Mouse (Mus musculus): Measurements from ENCODE around the gene Klhl10. TPM values are rescaled to one million over a fixed set of nuclear protein-coding genes. Genes with fewer than 3 reads are reported as not detected.

Klhl10 gene
- polyA plus RNA-seq, 1 experiment from 2014 or later, result 0.93 TPM

DNA sequence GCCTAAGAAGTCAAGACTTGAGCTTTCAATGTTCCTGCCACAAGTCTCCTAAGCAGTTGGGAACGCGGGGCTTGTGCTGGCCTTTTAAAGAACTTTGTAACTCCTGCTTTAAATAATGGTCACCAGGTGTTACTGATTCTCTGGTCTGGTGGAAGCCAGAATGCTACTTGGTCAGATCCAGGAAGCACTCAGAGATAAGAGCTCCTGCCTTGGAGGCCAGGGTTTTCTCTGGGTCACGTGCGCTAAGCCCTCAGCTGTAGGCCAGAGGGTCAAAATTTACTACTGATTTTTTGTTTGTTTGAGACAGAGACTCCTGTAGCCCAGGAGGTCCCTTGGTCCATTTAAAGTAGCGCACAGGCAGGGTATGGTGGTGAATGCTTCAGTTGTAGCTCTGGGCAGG is 9.7 kb upstream of the Klhl10 start:
- no peaks in the 10 kb centered on the region for H3K4me1 ChIP-seq (ENCODE audit: control insufficient read depth, insufficient read depth, low read length)
- no peaks in the 10 kb centered on the region for H3K27me3 ChIP-seq (ENCODE audit: control insufficient read depth, insufficient read depth, low read length)
- H3K4me2 ChIP-seq (ENCODE audit: low read depth, severe bottlenecking), result no peak overlapping the region
- H3K36me3 ChIP-seq (ENCODE audit: control insufficient read depth, insufficient read depth, low read length), result peaks cover 17% of the 10 kb centered on the region
- ATAC-seq (ENCODE audit: insufficient number of reproducible peaks, low FRiP score, low TSS enrichment, low read depth), result no peak
- no peak overlapping the region for H3K27ac ChIP-seq (replicated peaks; ENCODE audit: low read depth, low read length)
- H3K9me3 ChIP-seq (ENCODE audit: control insufficient read depth, low read length), result no peaks in the 10 kb centered on the region
- 86% methylated on average over 5 of the region's 5 CpGs for WGBS
- no peak overlapping the region for H3K4me3 ChIP-seq (ENCODE audit: low read depth, low read length)
- no peak for DNase-seq (ENCODE audit: low spot score)
- no peak overlapping the region for H3K9ac ChIP-seq (ENCODE audit: low read length)

DNA sequence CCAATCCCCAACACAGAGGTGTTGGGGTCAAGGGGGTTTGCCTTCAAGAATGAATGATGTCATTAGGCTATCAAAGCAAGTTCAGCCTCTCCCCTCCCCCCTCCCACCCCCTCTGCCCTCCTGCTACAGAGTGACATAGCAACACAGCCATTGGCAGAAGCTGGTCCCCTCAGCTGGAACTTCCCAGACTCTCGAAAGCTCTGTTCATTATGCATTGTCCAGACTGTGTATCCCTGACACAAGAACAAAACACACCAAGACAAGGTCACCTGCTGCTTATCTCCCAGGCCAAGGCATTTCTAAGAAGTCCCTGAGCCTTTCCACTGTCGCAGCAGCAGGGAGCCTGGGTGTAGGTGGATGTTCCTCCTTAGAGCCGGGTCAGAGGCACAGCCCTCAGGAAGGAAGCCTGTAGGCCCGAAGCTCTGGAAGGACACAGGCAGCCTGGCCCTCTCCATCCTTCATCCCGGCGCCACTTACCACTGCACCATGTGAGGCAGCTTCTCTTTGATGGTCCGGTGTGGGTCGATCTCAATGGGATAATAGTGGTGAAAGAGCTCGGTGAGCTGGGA is 6.0 kb upstream of the Klhl10 start:
- ATAC-seq (ENCODE audit: insufficient number of reproducible peaks, low FRiP score, low TSS enrichment, low read depth), result no peak
- H3K36me3 ChIP-seq (ENCODE audit: control insufficient read depth, insufficient read depth, low read length), result peaks cover 9% of the 10 kb centered on the region
- no peak for DNase-seq (ENCODE audit: low spot score)
- H3K9ac ChIP-seq (ENCODE audit: low read length), result no peak overlapping the region
- no peaks in the 10 kb centered on the region; the same call in 1 of the 2 replicates for H3K4me1 ChIP-seq (ENCODE audit: control insufficient read depth, insufficient read depth, low read length)
- no peaks in the 10 kb centered on the region for H3K27me3 ChIP-seq (ENCODE audit: control insufficient read depth, insufficient read depth, low read length)
- H3K9me3 ChIP-seq (ENCODE audit: control insufficient read depth, low read length), result no peaks in the 10 kb centered on the region
- no peak overlapping the region for H3K4me2 ChIP-seq (ENCODE audit: low read depth, severe bottlenecking)
- no peak overlapping the region for H3K4me3 ChIP-seq (ENCODE audit: low read depth, low read length)
- WGBS, result 88% methylated on average over 9 of the region's 9 CpGs
- no peak overlapping the region for H3K27ac ChIP-seq (replicated peaks; ENCODE audit: low read depth, low read length)

DNA sequence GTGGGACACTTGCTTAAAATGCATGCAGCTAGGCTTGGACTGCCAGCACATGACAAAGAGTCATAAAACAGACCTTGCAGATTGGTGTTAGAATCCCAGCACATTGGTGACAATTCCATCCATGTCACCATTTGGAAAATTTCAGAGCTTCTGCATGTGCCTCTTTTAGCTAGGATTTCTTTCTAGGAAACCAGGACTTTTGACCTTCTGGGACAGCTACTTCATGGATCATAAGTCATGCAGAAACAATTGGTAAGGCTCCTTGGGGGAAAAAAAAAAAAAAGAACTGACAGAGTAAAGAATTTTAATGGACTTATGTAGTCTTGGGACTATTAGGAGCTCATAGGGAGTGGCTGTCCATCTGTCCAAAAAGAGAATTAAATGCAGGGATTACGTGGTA is 3.8 kb upstream of the Klhl10 start:
- Histone ChIP-seq H3K9ac (ENCODE audit: low read length) (no peak overlapping the region), H3K27ac (replicated peaks; ENCODE audit: low read depth, low read length) (no peak overlapping the region), H3K36me3 (ENCODE audit: control insufficient read depth, insufficient read depth, low read length) (peaks cover 9% of the 10 kb centered on the region), H3K9me3 (ENCODE audit: control insufficient read depth, low read length) (no peaks in the 10 kb centered on the region), H3K4me1 (ENCODE audit: control insufficient read depth, insufficient read depth, low read length) (peaks cover 3% of the 10 kb centered on the region; the same call in 1 of the 2 replicates), H3K4me2 (ENCODE audit: low read depth, severe bottlenecking) (no peak overlapping the region), H3K27me3 (ENCODE audit: control insufficient read depth, insufficient read depth, low read length) (no peaks in the 10 kb centered on the region), H3K4me3 (ENCODE audit: low read depth, low read length) (no peak overlapping the region)
- ATAC-seq (ENCODE audit: insufficient number of reproducible peaks, low FRiP score, low TSS enrichment, low read depth) (no peak), DNase-seq (ENCODE audit: low spot score) (no peak)
- WGBS, result 92% methylated on average over 1 of the region's 1 CpGs

DNA sequence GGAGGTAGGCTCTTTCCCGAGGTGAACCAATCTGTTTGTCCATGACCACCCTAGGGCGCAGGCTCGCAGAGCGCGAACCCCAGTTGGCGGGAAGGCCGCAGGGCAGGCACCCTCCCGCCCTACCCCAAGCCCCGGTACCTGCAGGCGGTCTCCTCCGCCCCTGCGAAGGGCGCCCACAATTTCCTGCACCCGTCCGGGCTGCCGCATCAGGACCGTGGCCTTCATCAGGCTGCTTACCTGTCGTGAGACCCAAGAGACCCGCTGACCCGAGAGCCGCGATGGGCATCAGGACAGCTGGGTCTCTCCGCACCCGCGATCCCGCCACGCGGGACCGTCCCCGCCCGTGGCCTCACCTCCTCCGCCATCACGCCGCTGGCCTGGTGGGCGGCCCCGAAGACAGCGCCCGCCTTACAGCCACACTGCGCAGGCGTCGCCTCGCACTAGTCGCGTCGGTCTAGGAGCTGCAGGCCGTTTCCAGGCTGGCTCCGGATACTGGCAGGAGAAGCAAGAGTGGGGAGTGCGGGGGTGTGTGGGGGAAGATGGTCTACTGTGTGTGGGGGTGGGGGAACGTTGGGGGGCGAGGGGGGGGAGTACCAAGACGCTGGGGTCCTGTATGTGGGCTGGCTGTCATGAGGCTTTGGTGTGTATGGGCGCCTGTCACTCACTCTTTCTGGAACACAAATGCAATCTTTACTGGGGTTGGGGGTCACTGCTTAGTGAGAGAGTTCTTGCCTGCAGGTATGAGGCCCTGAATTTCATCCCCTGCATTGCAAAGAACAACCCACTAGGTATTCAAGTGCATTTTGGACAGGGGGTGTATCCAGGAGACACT is 810 bp upstream of the Klhl10 start:
- Histone ChIP-seq H3K9ac (ENCODE audit: low read length) (peak overlapping the region; percentile 93), H3K4me2 (ENCODE audit: low read depth, severe bottlenecking) (peak overlapping the region; percentile 67), H3K36me3 (ENCODE audit: control insufficient read depth, insufficient read depth, low read length) (peaks cover 5% of the 10 kb centered on the region), H3K4me1 (ENCODE audit: control insufficient read depth, insufficient read depth, low read length) (peaks cover 3% of the 10 kb centered on the region; the same call in 1 of the 2 replicates), H3K27ac (replicated peaks; ENCODE audit: low read depth, low read length) (peak overlapping the region; percentile 10; the same call in 1 of the 2 replicates), H3K4me3 (ENCODE audit: low read depth, low read length) (peak overlapping the region; percentile 92), H3K27me3 (ENCODE audit: control insufficient read depth, insufficient read depth, low read length) (no peaks in the 10 kb centered on the region), H3K9me3 (ENCODE audit: control insufficient read depth, low read length) (no peaks in the 10 kb centered on the region)
- peak; percentile 88 for ATAC-seq (ENCODE audit: insufficient number of reproducible peaks, low FRiP score, low TSS enrichment, low read depth)
- WGBS, result 2% methylated on average over 45 of the region's 52 CpGs
- DNase-seq (ENCODE audit: low spot score), result peak; percentile 84

DNA sequence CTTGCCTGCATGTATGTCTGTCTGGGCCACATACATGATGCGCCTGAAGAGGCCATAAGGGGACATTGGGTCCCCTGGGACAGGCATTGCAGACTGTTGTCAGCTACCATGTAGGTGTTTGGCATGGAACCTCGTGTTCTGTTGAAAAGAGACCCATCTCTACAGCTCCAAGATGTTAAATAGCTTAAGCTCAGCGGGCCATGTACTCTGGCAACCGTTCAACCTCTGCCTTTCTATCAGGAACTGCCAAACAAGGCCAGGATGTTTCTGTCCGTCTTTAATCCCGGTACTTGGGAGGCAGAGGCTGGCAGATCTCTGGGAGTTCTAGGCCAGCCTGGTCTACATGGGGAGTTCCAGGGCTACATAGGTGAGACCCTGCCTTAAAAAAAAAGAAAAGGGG is 908 bp downstream of the Klhl10 start:
- ATAC-seq (ENCODE audit: insufficient number of reproducible peaks, low FRiP score, low TSS enrichment, low read depth), result no peak
- Histone ChIP-seq H3K27me3 (ENCODE audit: control insufficient read depth, insufficient read depth, low read length) (no peaks in the 10 kb centered on the region), H3K4me1 (ENCODE audit: control insufficient read depth, insufficient read depth, low read length) (peaks cover 3% of the 10 kb centered on the region; the same call in 1 of the 2 replicates), H3K9ac (ENCODE audit: low read length) (no peak overlapping the region), H3K27ac (replicated peaks; ENCODE audit: low read depth, low read length) (no peak overlapping the region), H3K4me3 (ENCODE audit: low read depth, low read length) (no peak overlapping the region), H3K9me3 (ENCODE audit: control insufficient read depth, low read length) (no peaks in the 10 kb centered on the region), H3K4me2 (ENCODE audit: low read depth, severe bottlenecking) (no peak overlapping the region), H3K36me3 (ENCODE audit: control insufficient read depth, insufficient read depth, low read length) (peaks cover 3% of the 10 kb centered on the region; the same call in 1 of the 2 replicates)
- 88% methylated on average over 6 of the region's 6 CpGs for WGBS
- DNase-seq (ENCODE audit: low spot score), result no peak

DNA sequence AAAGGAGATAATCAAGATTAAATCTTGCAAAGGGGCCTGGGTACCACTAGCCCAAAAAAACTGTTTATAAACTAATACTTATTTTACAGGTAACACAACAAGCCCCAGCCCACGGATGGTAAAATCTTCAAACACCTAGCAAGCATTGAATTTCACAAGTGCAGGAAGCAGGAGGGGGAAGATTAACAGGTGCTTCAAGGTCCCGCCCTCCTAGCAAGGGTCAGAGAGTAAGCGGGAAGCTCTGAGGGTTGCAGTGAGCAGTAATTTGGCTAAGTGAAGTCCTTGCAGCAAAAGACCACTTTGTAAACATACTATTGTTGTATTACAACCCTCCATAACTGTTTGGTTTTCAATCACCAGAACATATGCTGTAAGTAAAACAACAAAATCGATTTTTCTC is 15.5 kb downstream of the Klhl10 start:
- no peaks in the 10 kb centered on the region for H3K4me1 ChIP-seq (ENCODE audit: control insufficient read depth, insufficient read depth, low read length)
- H3K36me3 ChIP-seq (ENCODE audit: control insufficient read depth, insufficient read depth, low read length), result peaks cover 8% of the 10 kb centered on the region
- ATAC-seq (ENCODE audit: insufficient number of reproducible peaks, low FRiP score, low TSS enrichment, low read depth), result no peak
- H3K4me2 ChIP-seq (ENCODE audit: low read depth, severe bottlenecking), result no peak overlapping the region
- no peak overlapping the region for H3K4me3 ChIP-seq (ENCODE audit: low read depth, low read length)
- 77% methylated on average over 4 of the region's 4 CpGs for WGBS
- H3K27me3 ChIP-seq (ENCODE audit: control insufficient read depth, insufficient read depth, low read length), result no peaks in the 10 kb centered on the region
- no peak overlapping the region for H3K9ac ChIP-seq (ENCODE audit: low read length)
- no peak for DNase-seq (ENCODE audit: low spot score)
- no peak overlapping the region for H3K27ac ChIP-seq (replicated peaks; ENCODE audit: low read depth, low read length)
- H3K9me3 ChIP-seq (ENCODE audit: control insufficient read depth, low read length), result no peaks in the 10 kb centered on the region

DNA sequence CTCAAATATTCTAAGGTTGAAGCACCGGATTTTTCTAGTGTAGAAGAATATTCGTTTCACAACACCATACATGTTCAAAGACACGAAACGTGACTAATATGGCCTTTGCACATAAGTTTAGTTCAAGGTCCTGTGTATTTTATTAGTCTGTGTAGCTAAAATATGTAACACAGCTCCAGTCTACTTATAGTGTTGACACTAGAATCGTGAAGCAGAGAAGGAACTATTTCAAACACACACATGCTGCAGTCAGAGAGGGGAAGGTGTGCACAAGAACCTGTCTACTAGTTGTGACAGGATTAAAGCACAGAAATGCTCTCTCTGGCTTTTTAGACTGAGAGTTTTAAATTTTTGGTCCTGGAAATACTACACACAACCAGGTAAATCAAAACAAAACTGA is 16.0 kb downstream of the Klhl10 start:
- no peak for ATAC-seq (ENCODE audit: insufficient number of reproducible peaks, low FRiP score, low TSS enrichment, low read depth)
- H3K9ac ChIP-seq (ENCODE audit: low read length), result no peak overlapping the region
- no peak overlapping the region for H3K4me2 ChIP-seq (ENCODE audit: low read depth, severe bottlenecking)
- no peak for DNase-seq (ENCODE audit: low spot score)
- H3K4me3 ChIP-seq (ENCODE audit: low read depth, low read length), result no peak overlapping the region
- H3K36me3 ChIP-seq (ENCODE audit: control insufficient read depth, insufficient read depth, low read length), result peaks cover 8% of the 10 kb centered on the region
- H3K27me3 ChIP-seq (ENCODE audit: control insufficient read depth, insufficient read depth, low read length), result no peaks in the 10 kb centered on the region
- H3K27ac ChIP-seq (replicated peaks; ENCODE audit: low read depth, low read length), result no peak overlapping the region
- H3K9me3 ChIP-seq (ENCODE audit: control insufficient read depth, low read length), result no peaks in the 10 kb centered on the region
- WGBS, result 94% methylated on average over 5 of the region's 5 CpGs
- no peaks in the 10 kb centered on the region for H3K4me1 ChIP-seq (ENCODE audit: control insufficient read depth, insufficient read depth, low read length)

DNA sequence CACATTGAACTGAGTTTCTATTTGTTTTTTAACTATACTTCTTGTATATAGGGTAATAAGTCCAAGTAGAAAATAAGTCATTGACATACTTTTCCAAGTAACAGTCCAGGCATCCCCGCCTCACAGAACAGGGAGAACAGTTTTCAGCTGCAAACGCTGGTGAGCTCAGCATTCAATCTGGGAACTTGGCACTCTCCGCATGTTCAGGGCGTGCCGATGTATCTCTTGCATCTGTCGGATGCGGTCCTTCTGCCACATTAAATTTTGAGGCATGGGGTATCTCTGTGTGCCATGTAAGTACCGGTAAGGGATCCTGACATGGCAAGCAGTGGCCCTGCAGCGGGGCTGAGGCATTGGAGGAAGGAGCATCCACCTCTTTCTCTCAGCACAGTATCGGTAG is 21.0 kb downstream of the Klhl10 start:
- Histone ChIP-seq H3K27ac (replicated peaks; ENCODE audit: low read depth, low read length) (no peak overlapping the region), H3K4me2 (ENCODE audit: low read depth, severe bottlenecking) (no peak overlapping the region), H3K27me3 (ENCODE audit: control insufficient read depth, insufficient read depth, low read length) (no peaks in the 10 kb centered on the region), H3K36me3 (ENCODE audit: control insufficient read depth, insufficient read depth, low read length) (peaks cover 5% of the 10 kb centered on the region), H3K4me3 (ENCODE audit: low read depth, low read length) (no peak overlapping the region), H3K4me1 (ENCODE audit: control insufficient read depth, insufficient read depth, low read length) (no peaks in the 10 kb centered on the region), H3K9me3 (ENCODE audit: control insufficient read depth, low read length) (no peaks in the 10 kb centered on the region), H3K9ac (ENCODE audit: low read length) (no peak overlapping the region)
- no peak for DNase-seq (ENCODE audit: low spot score)
- 96% methylated on average over 10 of the region's 10 CpGs for WGBS
- no peak for ATAC-seq (ENCODE audit: insufficient number of reproducible peaks, low FRiP score, low TSS enrichment, low read depth)
